Mouse (Mus musculus): Measurements from ENCODE around the gene Fgfr2.

Gene Fgfr2

GRCm38 (mm10) chr7:130340412-130341152, 2782.6 kb downstream of the Fgfr2 start:
- no peak for DNase-seq

DNA sequence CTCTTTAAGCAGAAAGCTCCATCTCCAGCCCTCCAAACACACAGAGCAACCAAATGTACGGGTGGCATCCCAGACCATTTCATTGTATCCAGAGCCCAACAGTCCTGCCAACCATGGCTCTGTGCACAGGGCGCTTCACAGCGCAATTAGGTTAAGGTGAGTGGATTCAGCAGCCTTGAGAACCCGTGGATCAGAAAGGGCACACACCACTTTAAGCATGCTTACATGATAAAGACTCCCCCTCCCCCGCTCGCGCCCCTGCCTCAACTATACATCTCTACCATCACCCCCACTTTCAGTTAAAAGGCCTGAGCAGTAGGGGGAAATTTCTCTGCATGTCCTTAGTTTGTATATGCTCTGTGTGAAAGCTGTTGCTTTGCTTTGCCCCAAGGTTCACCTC, 2785.5 kb downstream of the Fgfr2 start:
- DNase-seq: no peak

DNA sequence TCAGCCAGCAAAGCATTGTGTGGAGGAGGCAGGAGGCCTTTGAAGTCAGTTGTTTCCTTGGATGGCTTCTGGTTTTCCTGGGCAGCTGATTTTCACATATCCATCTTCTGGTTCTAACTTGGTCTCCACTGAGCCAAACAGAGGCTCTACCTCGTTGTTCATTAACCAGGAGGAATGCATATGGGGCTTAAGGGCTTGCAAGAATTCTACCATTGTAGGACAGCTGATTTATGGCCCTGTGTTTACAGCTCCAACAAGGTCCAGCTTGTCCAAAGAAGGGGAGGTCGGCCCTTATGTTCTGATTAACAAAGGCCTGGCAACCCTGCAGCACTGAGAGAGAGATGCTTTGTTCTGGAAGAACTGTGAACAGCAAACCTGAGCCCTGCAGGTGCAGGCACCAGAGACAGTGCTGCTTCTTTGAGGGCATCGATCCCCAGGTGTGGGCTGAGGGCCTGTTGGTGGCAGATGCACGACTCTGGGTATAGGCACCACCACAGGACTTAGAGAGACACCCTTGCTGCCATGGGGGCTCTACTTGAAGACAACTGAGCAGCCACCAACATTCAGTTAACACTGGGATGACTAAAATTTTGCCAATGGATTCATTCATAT, 2787.6 kb downstream of the Fgfr2 start:
- DNase-seq: no peak

DNA sequence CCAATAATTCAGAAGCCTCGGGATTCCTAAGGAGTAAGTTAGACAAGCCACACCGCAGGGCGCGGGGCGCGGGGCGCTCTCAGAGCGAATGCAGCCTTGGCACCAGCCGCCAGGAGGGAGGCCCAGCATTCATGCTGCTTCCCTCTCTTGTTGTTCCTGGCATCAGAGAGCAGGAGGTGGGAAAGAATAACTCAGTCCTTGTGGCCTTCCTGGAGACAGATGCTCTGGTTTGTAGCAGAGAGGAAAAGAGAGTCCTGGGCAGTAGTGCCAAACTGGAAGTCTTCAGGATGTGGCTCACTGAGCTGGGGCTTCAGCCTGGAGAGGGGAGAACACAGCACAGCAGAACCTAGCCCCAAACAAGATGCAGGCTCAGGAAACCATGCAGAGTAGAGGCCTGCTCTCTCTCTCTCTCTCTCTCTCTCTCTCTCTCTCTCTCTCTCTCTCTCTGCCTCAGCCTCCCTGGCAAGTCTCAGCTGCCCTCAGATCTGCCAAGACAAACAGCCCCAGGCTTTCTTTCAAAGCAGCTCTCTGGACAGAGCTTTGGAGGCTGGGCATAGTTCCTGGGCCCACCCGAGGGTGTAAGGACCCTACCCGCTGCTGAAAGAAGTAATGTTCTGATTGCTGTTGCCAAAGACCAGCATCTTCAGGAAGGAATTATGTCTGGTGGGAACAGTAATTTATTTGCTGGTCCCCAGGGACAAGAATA, 2790.5 kb downstream of the Fgfr2 start:
- DNase-seq: no peak

GRCm38 (mm10) chr7:130327603-130328365, 2795.4 kb downstream of the Fgfr2 start:
- DNase-seq: no peak

DNA sequence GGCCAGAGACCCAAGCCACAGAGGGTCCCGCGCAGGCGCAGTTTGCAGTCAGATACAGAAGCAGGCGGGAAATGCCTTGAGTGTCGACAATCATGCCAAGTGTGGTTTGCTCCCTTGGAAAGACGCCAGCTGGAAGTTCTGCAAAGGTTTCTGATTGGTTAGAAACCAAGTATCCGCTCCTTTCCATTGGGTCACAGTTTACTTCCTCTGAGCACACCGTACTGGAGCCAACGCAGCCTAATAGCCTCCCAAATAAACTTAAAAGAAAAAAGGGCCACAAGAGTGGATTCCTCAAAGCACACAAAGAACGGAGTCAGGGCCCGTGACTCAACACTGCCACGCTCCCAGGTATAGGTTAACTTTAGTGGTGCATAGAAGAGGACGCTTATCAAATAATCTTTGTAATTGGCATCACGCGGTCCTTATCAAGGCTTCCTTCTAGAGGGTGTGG, 2797.1 kb downstream of the Fgfr2 start:
- DNase-seq: no peak

- DNase-seq: no peak
These were observed 2798.3 kb downstream of the Fgfr2 start for GRCm38 (mm10) chr7:130324716-130325401.

- DNase-seq: no peak
These were observed 2799.4 kb downstream of the Fgfr2 start for GRCm38 (mm10) chr7:130323766-130324165.

DNA sequence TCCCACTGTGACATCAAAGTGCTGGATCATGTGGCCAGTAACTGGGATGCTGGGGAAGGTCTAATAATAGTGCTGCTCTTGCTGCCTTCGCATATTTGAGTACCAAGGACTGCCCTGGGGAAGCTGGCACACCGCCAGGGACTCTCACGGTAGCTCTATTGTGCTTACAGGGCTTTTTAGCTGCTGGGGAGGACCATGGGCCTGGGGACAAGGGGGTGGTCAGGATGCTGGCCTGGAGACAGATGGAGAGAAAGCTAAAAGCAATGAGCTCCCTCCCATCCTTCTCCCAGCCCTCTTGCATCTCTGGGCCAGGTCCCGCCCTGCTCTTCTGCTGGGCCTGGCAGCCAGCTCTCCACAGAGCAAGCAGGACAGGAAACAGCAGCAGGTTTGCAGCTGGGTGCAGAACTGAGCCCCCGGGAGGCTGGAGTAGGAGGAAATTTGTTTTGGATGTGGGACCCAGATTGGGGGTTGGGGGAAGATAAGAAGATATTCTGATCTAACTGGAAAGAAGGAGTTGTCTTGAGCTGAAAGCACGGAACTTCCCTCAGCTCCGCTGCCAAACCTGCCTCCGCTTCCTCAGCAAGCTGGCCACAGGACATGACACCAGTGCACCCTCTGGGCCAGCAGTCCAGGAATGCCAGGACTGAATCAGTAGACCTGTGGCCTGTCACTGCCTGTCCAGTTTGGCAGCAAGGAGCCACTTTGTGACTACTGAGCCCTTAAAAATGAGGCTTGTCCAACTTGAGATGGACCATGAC, 2803.2 kb downstream of the Fgfr2 start:
- peak; percentile 71 for DNase-seq

GRCm38 (mm10) chr7:130316294-130316693, 2806.9 kb downstream of the Fgfr2 start:
- DNase-seq: no peak

DNA sequence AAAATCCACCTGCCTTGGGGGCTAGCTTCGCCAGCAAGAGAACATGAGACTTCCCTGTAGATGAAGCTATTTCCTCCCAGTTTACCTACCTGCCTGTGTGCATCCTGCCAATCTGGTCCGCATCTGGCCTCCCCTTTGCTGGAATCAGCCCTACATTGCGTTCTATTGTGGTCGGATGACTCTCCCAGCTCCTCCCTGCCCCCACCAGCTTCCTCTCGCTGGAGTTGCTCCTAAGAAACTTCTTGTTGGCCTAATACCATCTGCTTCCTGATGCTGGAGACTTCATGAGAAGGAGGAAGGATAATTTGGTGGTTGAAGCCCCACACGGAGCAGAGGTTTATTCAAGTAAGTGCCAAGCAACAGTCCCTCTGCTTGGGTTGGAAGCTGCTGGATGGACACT, 2807.9 kb downstream of the Fgfr2 start:
- DNase-seq: no peak

DNA sequence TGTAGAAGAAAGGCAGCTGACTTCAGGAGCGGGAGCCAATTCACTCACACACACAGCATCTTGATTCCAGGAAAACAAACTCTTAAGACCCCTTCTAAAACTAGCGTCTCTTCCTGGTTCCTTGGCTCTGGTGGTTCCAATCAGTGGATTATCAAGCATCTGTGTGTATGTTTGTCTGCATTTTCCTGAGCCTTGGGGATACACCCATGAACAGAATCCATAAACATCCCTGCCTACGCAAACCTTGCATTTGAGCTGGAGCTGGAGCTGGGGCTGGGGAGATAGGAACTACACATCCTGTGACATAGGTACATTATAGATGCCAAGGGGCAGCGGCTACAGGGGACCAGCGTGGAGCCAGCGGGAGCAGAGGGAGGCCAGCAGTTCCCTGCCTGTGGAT, 2808.5 kb downstream of the Fgfr2 start:
- DNase-seq: no peak

- DNase-seq: no peak
These were observed 2811.8 kb downstream of the Fgfr2 start for GRCm38 (mm10) chr7:130311362-130311761.

DNA sequence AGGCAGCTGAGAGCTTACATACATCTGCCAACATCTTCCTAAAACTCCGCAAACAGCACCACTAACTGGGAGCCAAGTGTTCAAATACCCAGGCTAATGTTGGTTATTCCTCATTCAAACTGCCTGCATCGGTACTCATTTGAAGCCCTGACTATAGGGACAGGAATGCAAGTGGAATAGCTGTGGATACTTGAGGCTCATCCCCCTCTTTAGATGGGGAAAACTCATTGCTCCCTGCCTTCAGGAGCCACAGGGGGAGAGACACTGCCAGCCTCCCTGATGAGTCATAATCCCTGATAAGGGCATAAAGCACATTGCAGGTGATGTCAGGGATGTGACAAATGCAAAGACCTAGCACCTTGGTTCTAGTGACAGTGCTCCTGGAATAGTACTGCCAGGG, 2814.0 kb downstream of the Fgfr2 start:
- DNase-seq: no peak

- no peak for DNase-seq
These were observed 2816.1 kb downstream of the Fgfr2 start for GRCm38 (mm10) chr7:130307036-130307435.

- no peak for DNase-seq
These were observed 2818.5 kb downstream of the Fgfr2 start for GRCm38 (mm10) chr7:130304642-130305041.

DNA sequence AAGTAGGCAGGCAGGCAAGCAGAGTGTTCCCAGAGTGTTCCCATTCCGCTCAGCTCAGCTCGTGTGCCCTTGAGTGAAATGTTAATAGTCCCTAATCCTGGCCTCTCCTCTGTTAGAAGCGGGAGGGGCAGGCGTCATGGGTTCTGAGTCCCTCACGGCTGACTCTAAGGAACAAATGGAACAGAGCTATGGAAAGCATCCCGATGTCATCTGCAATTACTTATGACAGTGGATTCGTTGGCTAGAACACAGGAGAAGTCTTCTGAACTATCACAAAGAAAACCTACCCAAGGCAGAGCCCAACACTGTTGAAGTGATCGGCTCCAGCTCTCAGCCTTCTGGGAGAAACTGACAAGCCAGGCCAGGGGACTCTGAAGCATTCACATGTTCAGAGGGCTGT, 2819.7 kb downstream of the Fgfr2 start:
- DNase-seq: no peak

- no peak for DNase-seq
These were observed 2822.5 kb downstream of the Fgfr2 start for GRCm38 (mm10) chr7:130300606-130301005.

GRCm38 (mm10) chr7:130298926-130299594, 2824.1 kb downstream of the Fgfr2 start:
- no peak for DNase-seq

DNA sequence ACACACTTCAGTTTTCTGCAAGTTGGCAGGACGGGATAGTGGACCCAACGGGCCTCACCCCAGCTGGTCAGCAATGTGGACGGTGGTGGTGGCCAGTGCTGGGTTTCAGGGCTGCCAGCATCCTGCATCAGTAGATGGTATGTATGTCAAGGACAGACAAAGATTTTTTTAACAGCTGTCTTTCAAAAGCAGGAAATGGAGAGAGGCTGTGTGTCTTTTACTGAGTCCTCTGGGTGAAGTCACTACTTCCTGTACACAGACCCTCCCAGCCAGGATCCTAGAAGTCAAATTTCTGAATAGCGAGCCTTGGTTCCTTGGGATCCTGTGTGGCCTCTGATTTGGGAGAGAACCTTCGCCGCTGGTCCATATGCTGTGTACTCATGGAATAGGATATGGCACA, 2832.0 kb downstream of the Fgfr2 start:
- DNase-seq: no peak

DNA sequence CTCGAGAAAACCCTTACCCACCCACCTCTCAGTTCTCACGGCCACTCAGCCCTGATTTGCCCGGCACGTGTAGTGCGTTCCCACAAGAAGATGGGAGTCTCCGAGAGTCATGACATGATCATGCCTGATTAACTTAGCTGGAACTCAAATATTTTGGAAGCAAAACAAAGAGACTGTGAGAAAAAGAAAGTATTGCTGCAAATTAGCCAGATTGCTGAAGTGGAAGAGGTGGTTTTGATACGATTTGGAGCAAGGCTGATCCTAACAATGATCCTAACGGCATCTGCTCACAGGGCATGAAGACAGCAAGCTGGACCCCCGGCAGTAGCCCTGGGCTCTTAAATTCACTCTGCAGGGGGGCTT, 2833.7 kb downstream of the Fgfr2 start:
- DNase-seq: no peak

All from cerebellum, adult 9-10 months (tissue).